Mouse (Mus musculus) heart, embryonic 16.5 days (tissue): Measurements from ENCODE around the gene 3830417A13Rik. TPM values are rescaled to one million over a fixed set of nuclear protein-coding genes. Genes with fewer than 3 reads are reported as not detected.

Source experiments
- ATAC-seq: fragments of 200-750 bp; cut with Nextera tagmentation; replicated peaks from 2 replicates; pipeline ENCODE4 v1.8.0; 2017; ENCODE audit warnings: moderate number of reproducible peaks; ENCODE audit not compliant: insufficient read depth, low FRiP score; ENCODE audit errors: extremely low read depth
- H3K27ac ChIP-seq: fragments of 300-500 bp; sonication (generic); 2 replicates; pipeline ENCODE4 v1.5.1; 2014; ENCODE audit warnings: mild to moderate bottlenecking, low read length, control low read depth, moderate library complexity
- H3K27me3 ChIP-seq: fragments of 300-500 bp; sonication (generic); 2 replicates; pipeline ENCODE4 v1.6.1; 2014; ENCODE audit warnings: low read length, mixed read lengths; ENCODE audit not compliant: control insufficient read depth, insufficient read depth
- H3K36me3 ChIP-seq: fragments of 300-500 bp; sonication (generic); 2 replicates; pipeline ENCODE4 v1.6.1; 2014; ENCODE audit not compliant: control insufficient read depth, insufficient read depth
- H3K4me1 ChIP-seq: fragments of 300-500 bp; sonication (generic); 2 replicates; pipeline ENCODE4 v1.6.1; 2014; ENCODE audit warnings: low read length, mixed read lengths; ENCODE audit not compliant: control insufficient read depth, insufficient read depth
- H3K4me2 ChIP-seq: fragments of 300-500 bp; sonication (generic); 2 replicates; pipeline ENCODE4 v1.6.1; 2014; ENCODE audit warnings: low read depth, mild to moderate bottlenecking, control low read depth, low read length
- H3K4me3 ChIP-seq: fragments of 300-500 bp; sonication (generic); 2 replicates; pipeline ENCODE4 v1.5.1; 2014; ENCODE audit warnings: mild to moderate bottlenecking, control low read depth, low read length
- H3K9ac ChIP-seq: fragments of 300-500 bp; sonication (generic); 2 replicates; pipeline ENCODE4 v1.6.1; 2014; ENCODE audit warnings: low read length, control low read depth
- H3K9me3 ChIP-seq: fragments of 300-500 bp; sonication (generic); replicated peaks from 2 replicates; pipeline ENCODE4 v1.6.1; 2016; ENCODE audit warnings: low read length; ENCODE audit not compliant: control insufficient read depth
- WGBS: fragments of 180-500 bp; shearing (Covaris S2); extraction: QIAGEN DNeasy Blood & Tissue Kit; methylation state at CpG from one replicate; pipeline ENCODE4 v1.1.7; 2014; 5-methylcytosine and 5-hydroxymethylcytosine counted together
- polyA plus RNA-seq: library from polyadenylated mRNA; unstranded; fragments of >200 nt; fragmentation: Nextera tagmentation; extraction: Ambion mirVana; gene quantifications from 2 replicates; pipeline ENCODE4 v1.2.1, GENCODE M21; 2015

Gene 3830417A13Rik
- not detected in 2 replicates for polyA plus RNA-seq

DNA sequence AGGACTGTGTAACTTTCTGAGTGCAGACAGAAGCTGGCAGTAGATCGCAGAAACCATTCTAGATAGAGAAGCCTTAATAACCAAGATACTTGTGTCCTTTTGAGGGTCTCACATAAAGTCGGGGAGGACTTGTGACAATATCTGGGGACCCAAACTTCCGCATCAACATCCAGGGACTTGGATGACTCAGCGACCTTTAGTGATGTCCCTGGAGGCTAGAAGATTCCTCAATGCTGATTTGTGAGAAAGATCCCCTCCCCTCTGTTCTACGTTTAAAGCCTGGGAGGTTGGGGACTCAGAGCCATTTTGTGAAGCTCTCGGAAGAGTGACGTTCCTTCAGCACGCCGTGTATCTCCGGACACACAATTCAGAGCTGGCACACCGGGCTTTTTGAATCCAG is at the start of gene 3830417A13Rik:
Gene 3830417A13Rik (plus strand): TSS at position 301 of the 400 bp plus-strand sequence.
- Histone ChIP-seq H3K9ac (no peak within 1 kb of the TSS), H3K36me3 (no peaks in the 10 kb centered on the region), H3K4me1 (no peaks in the 10 kb centered on the region), H3K4me2 (no peak within 1 kb of the TSS), H3K4me3 (no peak within 1 kb of the TSS), H3K9me3 (no peaks in the 10 kb centered on the region), H3K27me3 (no peaks in the 10 kb centered on the region), H3K27ac (no peak within 1 kb of the TSS)
- no peak for ATAC-seq
- 80% methylated on average over 11 of the region's 11 CpGs for WGBS

DNA sequence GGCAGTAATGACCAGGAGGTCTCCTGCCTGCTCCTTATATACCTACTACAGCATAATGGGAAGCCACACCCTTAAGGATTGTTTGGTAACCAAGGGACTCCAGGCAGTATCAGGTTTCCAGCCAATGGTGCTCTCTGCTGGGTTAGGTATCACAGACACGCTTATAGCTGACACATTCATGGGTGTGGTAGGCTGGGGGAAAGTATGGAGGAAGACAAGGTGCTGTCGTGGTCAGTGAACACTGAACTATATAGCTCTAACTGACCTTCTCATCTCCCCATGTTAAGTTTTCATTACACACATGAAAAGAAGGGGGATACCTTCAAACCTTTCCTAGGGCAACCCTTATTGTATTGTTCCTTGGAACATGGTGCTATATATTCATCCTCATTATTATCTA is 21.2 kb upstream of the 3830417A13Rik start, which contains the start of gene Gm6760:
Gene Gm6760 (minus strand): TSS at position 101 of the 400 bp plus-strand sequence.
- ATAC-seq, result no peak
- Histone ChIP-seq H3K4me3 (no peak within 1 kb of the TSS), H3K27ac (no peak within 1 kb of the TSS), H3K36me3 (no peaks in the 10 kb centered on the region), H3K9ac (no peak within 1 kb of the TSS), H3K4me2 (no peak within 1 kb of the TSS), H3K27me3 (no peaks in the 10 kb centered on the region), H3K4me1 (no peaks in the 10 kb centered on the region), H3K9me3 (no peaks in the 10 kb centered on the region)
- WGBS, result 66% methylated on average over 2 of the region's 2 CpGs

DNA sequence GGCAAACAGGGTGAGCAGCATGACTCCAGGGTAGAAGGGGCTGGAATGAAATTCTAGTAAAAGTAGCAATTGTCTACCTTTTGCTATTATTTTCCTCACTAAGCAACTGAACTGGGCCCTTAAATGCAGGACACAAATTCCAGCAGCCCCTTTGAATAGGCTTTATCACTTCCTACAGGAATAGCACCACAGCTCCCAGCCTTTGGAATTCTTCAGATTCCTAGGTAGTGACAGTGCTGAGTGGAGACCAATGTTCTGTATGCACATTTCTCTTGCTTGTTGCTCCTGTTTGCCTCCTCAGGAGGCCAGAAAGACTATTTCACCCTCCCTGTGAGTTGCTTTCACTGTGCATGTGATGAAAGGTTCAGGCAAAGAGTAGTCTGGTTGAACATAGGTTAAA is 7.9 kb downstream of the 3830417A13Rik start:
- H3K4me3 ChIP-seq, result no peak overlapping the region
- no peak overlapping the region for H3K4me2 ChIP-seq
- no peaks in the 10 kb centered on the region for H3K4me1 ChIP-seq
- no peak overlapping the region for H3K9ac ChIP-seq
- H3K36me3 ChIP-seq, result no peaks in the 10 kb centered on the region
- peak overlapping the region; percentile 81 for H3K27ac ChIP-seq
- H3K9me3 ChIP-seq, result no peaks in the 10 kb centered on the region
- ATAC-seq, result peak; percentile 86
- H3K27me3 ChIP-seq, result no peaks in the 10 kb centered on the region

Other genes starting within 250 kb of the 3830417A13Rik start
- not detected in 2 replicates for gene Gm6760, start 21.4 kb upstream of the 3830417A13Rik start, polyA plus RNA-seq
- 8.0 and 9.8 TPM in 2 replicates for gene Slitrk4, start 103.4 kb downstream of the 3830417A13Rik start, polyA plus RNA-seq